Mouse (Mus musculus) CD4-positive naive resting alpha-beta T cell, adult 57 days (primary cell): ENCODE data around the gene Abcg4. TPM values are rescaled to one million over a fixed set of nuclear protein-coding genes. Genes with fewer than 3 reads are reported as not detected.

Experiments used
- total RNA-seq: library from RNA; stranded (reverse); gene quantifications from one replicate; pipeline ENCODE4 v1.2.4, GENCODE M21; 2023

Abcg4 gene
- total RNA-seq, result 0.53 TPM

DNA sequence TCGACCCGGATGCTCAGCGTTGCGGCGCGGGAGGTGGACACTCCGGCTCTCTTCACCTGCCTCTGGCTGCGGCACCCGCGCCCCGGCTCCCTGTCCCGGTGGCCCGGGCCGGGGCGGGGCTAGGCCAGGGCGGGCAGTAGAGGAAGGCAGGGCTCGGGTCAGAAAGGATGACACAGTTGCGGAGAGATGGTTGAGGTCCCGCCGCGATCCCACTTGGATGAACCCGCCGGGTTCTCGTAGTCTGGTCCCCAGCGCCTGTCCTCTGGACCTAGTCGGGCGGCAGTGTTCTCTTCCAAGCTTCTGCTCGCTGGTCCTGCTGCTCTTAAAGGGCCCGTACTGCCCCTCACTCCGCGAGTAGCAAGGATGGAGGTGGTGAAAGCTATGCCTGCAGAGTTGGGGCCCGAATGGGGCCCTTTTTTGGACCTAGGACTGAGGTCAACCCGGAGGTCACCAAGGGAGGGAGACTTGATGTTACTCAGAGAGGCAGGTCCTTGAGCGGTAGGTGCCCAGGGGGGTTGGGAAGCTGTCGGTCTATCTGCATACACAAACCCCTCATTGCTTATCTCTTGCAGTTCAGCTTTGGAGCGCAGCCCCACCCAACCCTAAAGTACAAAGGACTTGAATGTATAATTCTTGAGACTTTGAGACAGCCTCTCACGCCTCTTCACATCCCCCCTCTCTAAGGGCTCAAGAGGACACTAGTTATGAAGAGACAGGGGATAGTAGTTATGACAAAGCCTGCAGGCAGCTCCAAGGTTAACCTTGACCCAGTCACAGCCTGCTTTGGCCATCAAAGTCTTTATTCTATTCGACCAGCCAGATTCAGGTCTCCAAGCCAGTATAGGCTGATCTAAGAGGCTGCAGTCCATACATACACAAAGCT lies at the start of gene Abcg4:
Abcg4 (minus strand) TSS at position 540 of the 883 bp plus-strand sequence.

DNA sequence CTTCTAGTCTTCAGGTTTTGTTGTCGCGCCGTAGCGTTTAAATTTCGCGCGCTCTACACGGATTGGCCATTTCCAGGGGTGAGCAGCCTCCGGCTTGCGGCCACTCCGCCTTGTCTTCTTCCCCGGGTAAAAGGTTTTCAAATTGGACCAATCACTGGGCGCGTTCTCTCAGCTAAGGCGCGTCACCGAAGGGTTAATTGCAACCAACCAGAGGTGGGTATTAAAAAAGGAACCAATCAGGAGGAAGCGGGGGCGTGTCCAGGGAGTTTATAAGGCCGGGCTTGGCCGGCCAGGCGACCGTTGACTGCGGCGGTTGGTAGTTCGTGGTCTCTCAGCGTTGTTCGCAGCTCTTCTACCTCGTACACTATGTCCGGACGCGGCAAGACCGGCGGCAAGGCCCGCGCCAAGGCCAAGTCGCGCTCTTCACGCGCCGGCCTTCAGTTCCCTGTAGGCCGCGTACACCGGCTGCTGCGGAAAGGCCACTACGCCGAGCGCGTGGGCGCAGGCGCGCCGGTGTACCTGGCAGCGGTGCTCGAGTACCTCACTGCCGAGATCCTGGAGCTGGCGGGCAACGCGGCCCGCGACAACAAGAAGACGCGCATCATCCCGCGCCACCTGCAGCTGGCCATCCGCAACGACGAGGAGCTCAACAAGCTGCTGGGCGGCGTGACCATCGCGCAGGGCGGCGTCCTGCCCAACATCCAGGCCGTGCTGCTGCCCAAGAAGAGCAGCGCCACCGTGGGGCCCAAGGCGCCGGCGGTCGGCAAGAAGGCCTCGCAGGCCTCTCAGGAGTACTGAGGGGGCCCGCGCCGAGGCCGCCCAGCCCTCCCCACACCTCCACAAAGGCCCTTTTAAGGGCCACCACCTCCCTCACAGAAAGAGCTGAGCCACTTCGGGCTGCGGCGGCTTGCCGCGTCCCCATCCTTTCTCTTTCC lies 46.2 kb upstream of the Abcg4 start, which contains the start of gene H2afx:
H2afx (plus strand) TSS at position 299 of the 935 bp plus-strand sequence.

DNA sequence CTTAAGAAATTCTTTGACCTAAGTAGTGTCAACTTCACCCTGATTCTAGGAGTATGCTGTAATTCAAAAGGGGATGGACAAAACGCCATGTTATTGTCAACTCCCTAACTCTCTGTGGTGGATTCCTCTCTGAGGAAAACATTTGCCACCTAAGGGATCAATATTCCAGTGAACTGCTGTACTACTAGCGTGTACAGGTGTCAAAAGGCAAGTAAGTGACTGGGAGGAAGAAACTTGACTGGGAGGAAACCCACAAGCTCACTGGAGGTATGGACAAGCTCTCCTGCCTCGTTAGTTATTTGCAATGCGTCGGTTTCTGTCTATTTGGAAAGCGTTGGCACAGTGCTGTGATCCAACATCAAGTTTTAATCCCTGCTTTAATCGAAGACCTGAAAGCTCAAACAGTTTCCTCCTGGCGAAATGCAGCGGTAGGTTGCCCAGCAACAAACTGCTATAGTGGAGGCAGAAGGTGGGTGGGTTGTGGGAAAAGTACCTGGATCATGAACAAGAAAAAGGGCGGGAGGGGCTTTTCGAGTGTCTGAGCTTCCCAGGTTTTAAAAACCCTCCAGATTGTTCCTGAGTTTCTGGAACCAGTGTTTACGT lies 37.5 kb upstream of the Abcg4 start, which contains the start of gene Dpagt1:
Dpagt1 (plus strand) TSS at position 252 of the 603 bp plus-strand sequence.

DNA sequence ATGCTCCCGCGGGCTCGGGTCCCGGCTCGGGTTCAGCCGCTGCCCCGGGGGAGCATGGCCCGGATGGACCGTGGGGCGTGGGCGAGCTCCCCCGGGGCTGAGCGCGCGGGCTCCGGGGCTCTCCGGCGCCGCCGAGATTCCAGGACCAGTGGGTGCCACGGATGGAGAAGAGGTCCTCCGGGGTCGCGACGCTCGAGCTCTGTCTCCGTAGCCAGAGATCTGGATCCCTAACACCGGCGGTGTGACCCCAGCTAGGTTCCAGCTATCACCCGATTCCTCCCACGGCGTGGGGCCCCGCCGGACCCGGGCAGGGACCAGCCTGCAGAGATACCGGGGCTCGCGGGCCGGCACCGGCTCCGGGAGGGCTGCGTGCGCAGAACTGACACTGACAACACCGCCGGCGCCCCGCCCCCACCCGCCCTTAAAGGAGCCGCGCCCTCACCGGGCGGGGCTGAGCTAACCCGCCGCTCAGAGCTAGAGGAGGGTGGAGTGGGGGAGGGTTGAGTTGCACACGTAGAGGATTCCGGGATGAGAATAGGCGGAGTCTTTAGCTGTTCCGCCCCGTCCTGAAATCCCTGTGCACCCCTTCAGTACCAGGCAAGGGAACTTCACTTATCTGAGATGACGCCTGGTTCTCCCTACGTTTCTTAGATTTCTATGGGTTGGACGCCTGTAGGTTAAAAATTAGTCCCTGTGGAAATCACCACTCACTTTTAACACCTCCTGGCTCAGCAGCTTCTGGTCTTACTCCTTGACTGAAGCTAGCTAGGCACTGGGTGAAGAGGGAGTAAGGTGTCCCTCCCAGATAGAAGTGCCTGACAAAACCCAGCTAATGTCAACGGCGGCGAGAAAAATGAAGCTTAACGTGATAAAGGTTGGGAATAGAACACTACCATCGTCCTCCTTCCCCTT lies 31.7 kb upstream of the Abcg4 start, which contains the start of gene C2cd2l:
C2cd2l (minus strand) TSS at position 399 of the 912 bp plus-strand sequence.

DNA sequence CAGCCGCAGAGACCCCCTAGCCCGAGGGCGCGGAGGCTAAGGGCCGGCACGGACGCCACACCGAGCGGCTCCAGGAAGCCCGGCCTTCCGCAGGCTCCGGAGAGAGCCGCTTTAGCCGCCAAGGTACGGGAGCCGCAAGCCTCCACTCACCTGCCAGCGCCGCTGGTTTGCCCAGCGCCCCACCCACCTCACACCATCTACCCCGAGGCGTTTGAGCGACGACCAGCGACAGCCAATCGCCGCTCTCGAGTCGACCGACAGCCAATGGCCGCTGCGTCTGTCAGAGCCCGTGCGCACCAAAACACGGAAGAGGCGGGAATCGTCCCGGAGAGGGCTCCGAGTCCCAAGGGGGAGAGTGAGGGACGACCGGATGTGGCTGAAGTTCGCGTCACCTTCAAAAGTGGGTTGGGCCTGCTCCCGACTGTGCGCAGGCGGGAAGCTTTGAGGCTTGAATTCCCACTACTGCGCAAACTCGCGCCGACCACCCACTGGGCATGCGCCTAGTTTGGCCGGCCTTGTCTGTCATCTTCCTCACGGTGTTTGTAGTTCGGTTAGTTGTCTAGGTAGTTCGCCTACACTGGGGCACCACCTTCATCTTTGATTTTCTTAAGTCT lies 17.2 kb upstream of the Abcg4 start, which contains the start of gene Hinfp:
Hinfp (minus strand) TSS at position 206 of the 614 bp plus-strand sequence.

DNA sequence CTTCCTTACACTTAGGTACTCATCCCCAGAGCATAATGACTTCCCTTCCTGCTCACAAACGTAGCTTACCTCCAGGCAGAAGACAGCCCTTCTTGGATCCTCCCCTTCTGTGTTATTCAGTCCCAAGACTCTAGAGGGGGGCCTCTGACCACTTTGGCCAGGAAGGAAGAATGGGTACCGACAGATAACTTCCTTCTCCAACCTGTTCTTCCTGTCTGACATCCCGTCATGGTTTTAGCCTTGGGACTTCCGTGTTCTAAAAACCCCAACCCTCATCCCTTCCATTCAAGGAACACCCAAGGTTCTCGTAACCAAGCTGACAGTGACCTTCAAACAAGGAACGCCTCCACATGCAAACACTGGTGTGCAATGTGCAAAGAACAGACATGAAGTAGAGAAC lies 20.0 kb downstream of the Abcg4 start, which contains the start of gene Nlrx1:
Nlrx1 (minus strand) TSS at position 168 of the 400 bp plus-strand sequence.

DNA sequence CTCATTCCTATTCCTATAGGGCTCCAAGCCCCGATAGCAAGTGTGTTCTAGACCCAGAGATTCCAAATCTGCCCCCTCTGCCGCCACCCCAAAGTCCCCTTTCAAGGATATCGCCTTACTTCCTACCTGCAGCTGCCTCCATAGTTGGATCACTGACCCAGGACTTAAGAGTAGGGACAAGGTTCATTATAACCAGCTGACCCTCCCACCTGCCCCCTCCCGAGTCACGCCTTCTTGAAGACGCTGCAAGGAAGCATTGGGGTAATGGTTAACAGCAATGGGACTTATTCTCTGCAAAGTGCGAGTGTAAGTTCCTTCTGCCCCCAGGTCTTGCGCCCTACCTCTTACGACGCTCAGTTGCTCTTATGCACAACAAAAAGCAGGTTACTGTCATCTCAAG lies 37.1 kb downstream of the Abcg4 start, which contains the start of gene Pdzd3:
Pdzd3 (minus strand) TSS at position 158 of the 400 bp plus-strand sequence.

DNA sequence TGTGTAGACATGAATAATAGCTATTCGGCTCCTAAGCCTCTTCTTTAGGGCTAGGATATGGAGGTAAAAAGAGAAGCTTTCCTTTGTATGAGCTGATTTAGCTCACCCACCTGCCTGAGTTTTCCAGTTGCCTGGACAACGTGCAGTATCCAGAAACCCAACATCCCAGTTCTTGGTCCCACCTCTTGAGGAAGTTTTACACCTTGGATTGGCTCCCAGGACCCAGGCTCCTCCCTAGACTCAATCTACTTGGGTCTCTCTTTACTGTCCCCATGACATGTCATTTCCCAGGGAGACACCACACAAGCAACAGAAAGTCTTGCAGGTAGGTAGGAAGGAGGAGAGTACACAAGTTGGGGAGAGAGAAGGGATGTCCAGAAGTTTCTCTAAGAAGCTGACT lies 48.0 kb downstream of the Abcg4 start, which contains the start of gene Ccdc153:
Ccdc153 (plus strand) TSS at position 278 of the 400 bp plus-strand sequence.

DNA sequence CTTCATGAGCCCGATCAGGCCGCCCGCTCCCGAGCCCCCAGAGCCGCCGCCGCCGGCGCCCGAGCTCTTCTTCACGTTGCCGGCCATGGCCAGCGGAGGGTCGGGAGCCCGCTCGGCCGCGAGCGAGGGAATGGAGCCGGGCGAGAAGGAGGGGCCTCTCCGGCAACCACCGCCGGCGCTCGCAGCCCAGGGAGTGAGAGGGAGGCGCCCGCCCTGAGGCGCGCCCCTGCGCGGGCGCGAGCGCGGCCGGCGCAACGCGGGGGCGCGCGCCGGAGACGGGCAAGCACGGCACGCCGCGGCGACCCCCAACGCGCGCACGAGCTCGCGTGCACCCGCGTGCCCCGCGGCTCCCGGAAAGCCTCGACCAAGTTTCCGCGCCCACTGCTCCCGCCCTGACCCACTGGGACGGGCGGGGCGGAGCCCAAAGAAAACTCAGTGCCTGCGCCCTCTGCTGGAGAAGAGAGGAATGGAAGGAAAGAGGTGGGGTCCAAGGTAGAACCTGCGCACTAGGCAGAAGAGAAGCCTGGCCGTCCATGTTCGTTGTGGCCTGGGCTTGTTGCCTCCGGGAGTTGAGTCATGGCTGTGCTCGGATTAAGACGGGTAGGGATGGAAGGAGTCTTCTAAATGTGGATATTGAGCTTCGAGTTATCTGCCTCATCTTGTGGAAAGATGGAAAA lies 54.5 kb downstream of the Abcg4 start, which contains the start of gene Cbl:
Cbl (minus strand) TSS at position 248 of the 677 bp plus-strand sequence.

Other genes starting within 250 kb of the Abcg4 start
- gene Thy1, start 245.2 kb downstream of the Abcg4 start, total RNA-seq, result 673 TPM
- gene Usp2, start 221.6 kb downstream of the Abcg4 start, total RNA-seq, result 86.6 TPM
- gene Mfrp, start 186.9 kb downstream of the Abcg4 start, total RNA-seq, result 1.9 TPM
- not detected for gene C1qtnf5, start 181.4 kb downstream of the Abcg4 start, total RNA-seq
- 0.89 TPM for gene Gm49380, start 175.1 kb downstream of the Abcg4 start, total RNA-seq
- gene Rnf26, start 175.1 kb downstream of the Abcg4 start, total RNA-seq, result 21.7 TPM
- 3.5 TPM for gene Mcam, start 154.1 kb downstream of the Abcg4 start, total RNA-seq
- 176 TPM for gene Cbl, start 54.6 kb downstream of the Abcg4 start, total RNA-seq
- gene Ccdc153, start 47.9 kb downstream of the Abcg4 start, total RNA-seq, result not detected
- not detected for gene Pdzd3, start 37.1 kb downstream of the Abcg4 start, total RNA-seq
- 5.8 TPM for gene Nlrx1, start 20.0 kb downstream of the Abcg4 start, total RNA-seq
- 44.8 TPM for gene Hinfp, start 17.1 kb upstream of the Abcg4 start, total RNA-seq
- 25.9 TPM for gene C2cd2l, start 31.7 kb upstream of the Abcg4 start, total RNA-seq
- gene Dpagt1, start 37.4 kb upstream of the Abcg4 start, total RNA-seq, result 7.2 TPM
- gene H2afx, start 46.1 kb upstream of the Abcg4 start, total RNA-seq, result 44.3 TPM
- gene Hmbs, start 55.6 kb upstream of the Abcg4 start, total RNA-seq, result 11.2 TPM
- gene Vps11, start 73.1 kb upstream of the Abcg4 start, total RNA-seq, result 56.4 TPM
- 64.4 TPM for gene Hyou1, start 90.9 kb upstream of the Abcg4 start, total RNA-seq
- gene Slc37a4, start 108.2 kb upstream of the Abcg4 start, total RNA-seq, result 16.9 TPM
- 2,873 TPM for gene Rps25, start 118.5 kb upstream of the Abcg4 start, total RNA-seq
- 41.6 TPM for gene Trappc4, start 119.0 kb upstream of the Abcg4 start, total RNA-seq
- gene Ccdc84, start 130.0 kb upstream of the Abcg4 start, total RNA-seq, result 44.1 TPM
- not detected for gene Foxr1, start 152.5 kb upstream of the Abcg4 start, total RNA-seq
- gene Upk2, start 166.4 kb upstream of the Abcg4 start, total RNA-seq, result not detected
- gene Bcl9l, start 194.2 kb upstream of the Abcg4 start, total RNA-seq, result 176 TPM